Mouse (Mus musculus): Measurements from ENCODE around the gene Smpd1. TPM values are rescaled to one million over a fixed set of nuclear protein-coding genes. Genes with fewer than 3 reads are reported as not detected.

The Smpd1 gene
- 18.3 TPM for polyA plus RNA-seq (2017; shearing (Covaris generic))

DNA sequence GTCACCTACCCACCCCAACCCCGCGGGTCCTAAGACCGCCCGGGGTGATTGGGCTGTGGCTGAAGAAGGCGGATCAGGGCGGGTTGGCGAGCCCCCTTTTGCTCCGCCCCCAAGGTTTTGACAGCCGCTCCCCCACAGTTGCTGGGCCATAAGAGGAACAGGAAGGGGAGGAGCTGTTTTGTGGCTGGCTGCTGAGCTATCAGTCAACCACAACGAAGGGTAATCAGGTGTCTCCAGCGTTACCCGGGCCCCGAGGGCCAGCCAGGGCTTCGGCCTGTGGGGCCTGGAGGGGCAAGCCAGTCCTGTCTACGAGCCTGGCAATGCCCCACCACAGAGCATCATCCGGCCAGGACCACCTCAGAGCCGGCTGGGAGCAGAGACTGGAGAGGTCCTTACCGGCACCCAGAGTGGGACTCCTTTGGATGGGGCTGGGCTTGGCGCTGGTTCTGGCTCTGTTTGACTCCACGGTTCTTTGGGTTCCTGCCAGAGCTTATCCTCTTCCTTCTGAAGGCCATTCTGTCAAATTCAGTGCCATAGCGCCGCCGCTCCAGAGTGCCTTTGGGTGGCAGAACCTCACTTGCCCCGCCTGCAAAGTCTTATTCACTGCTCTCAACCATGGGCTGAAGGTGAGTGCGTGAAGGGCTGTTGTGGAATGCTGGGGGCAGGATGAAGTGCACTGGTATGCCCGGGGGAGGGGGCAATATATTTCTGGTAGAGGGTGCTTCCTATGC, at the start of gene Smpd1:
Gene Smpd1, plus strand, starts transcription at position 149 of the 731 bp plus-strand sequence.

DNA sequence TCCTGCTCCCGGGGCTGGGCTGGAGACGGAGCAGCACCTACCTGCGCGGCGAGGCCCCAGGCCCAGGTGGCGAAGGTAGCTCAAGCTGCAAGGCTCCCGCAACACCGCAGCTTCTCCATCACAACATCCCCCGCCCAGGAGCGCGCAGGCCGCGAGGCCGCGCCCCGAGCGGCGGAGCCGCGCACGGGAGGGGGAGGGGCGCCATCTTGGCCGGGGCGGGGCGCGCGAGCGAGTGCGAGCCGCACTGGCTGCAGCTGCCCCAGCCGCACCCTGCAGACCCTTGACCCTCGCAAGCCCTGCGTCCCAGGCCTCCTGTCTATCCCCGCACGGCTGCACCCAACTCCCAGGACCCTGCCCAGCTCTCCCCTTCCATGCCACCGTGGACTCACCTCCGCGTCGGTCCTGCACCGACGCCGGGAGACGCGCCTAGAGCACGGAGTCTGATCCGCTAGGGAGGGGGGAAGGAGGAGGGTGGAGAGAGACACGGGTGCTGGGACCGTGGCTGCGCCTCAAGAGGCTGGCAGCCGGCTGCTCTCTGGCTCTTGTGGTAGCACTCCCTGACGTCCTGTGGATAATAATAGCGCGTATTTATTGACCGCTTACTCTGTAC, 27.0 kb downstream of the Smpd1 start, which contains the start of gene Apbb1:
Gene Apbb1, minus strand, starts transcription at position 560 of the 610 bp plus-strand sequence.

Other genes starting within 250 kb of the Smpd1 start
- gene Olfr689, start 243.2 kb upstream of the Smpd1 start, polyA plus RNA-seq (2017; shearing (Covaris generic)): 0.17 TPM
- gene Olfr690, start 220.3 kb upstream of the Smpd1 start, polyA plus RNA-seq (2017; shearing (Covaris generic)): not detected
- gene Olfr691, start 212.1 kb upstream of the Smpd1 start, polyA plus RNA-seq (2017; shearing (Covaris generic)): 0.43 TPM
- not detected for gene Olfr692, start 186.1 kb upstream of the Smpd1 start, polyA plus RNA-seq (2017; shearing (Covaris generic))
- gene Gm5901, start 179.3 kb upstream of the Smpd1 start, polyA plus RNA-seq (2017; shearing (Covaris generic)): not detected
- 57.6 TPM for gene Fam160a2, start 154.3 kb upstream of the Smpd1 start, polyA plus RNA-seq (2017; shearing (Covaris generic))
- gene Cnga4, start 149.8 kb upstream of the Smpd1 start, polyA plus RNA-seq (2017; shearing (Covaris generic)): not detected
- not detected for gene Cckbr, start 128.6 kb upstream of the Smpd1 start, polyA plus RNA-seq (2017; shearing (Covaris generic))
- not detected for gene Cavin3, start 72.1 kb upstream of the Smpd1 start, polyA plus RNA-seq (2017; shearing (Covaris generic))
- gene Apbb1, start 27.3 kb downstream of the Smpd1 start, polyA plus RNA-seq (2017; shearing (Covaris generic)): 8.5 TPM
- gene Hpx, start 45.8 kb downstream of the Smpd1 start, polyA plus RNA-seq (2017; shearing (Covaris generic)): not detected
- gene Trim3, start 79.2 kb downstream of the Smpd1 start, polyA plus RNA-seq (2017; shearing (Covaris generic)): 4.5 TPM
- 97.1 TPM for gene Timm10b, start 85.7 kb downstream of the Smpd1 start, polyA plus RNA-seq (2017; shearing (Covaris generic))
- 14.5 TPM for gene Arfip2, start 86.1 kb downstream of the Smpd1 start, polyA plus RNA-seq (2017; shearing (Covaris generic))
- gene Gm45799, start 86.2 kb downstream of the Smpd1 start, polyA plus RNA-seq (2017; shearing (Covaris generic)): 10.6 TPM
- 3.6 TPM for gene Dnhd1, start 96.5 kb downstream of the Smpd1 start, polyA plus RNA-seq (2017; shearing (Covaris generic))
- gene Ilk, start 182.2 kb downstream of the Smpd1 start, polyA plus RNA-seq (2017; shearing (Covaris generic)): 139 TPM
- 15.7 TPM for gene Rrp8, start 183.0 kb downstream of the Smpd1 start, polyA plus RNA-seq (2017; shearing (Covaris generic))
- gene Taf10, start 190.0 kb downstream of the Smpd1 start, polyA plus RNA-seq (2017; shearing (Covaris generic)): 283 TPM
- 65.4 TPM for gene Tpp1, start 197.9 kb downstream of the Smpd1 start, polyA plus RNA-seq (2017; shearing (Covaris generic))
- gene Dchs1, start 233.3 kb downstream of the Smpd1 start, polyA plus RNA-seq (2017; shearing (Covaris generic)): not detected